Mouse (Mus musculus) ES-E14 (cell line): ENCODE data around the gene Hgf.

Experiments
- CHD2 ChIP-seq: IDR thresholded peaks from 2 replicates; pipeline ENCODE4 v1.6.1; 2014; ENCODE audit warnings: mild to moderate bottlenecking, low read depth, low read length, inconsistent platforms
- HCFC1 ChIP-seq: IDR thresholded peaks from 2 replicates; pipeline ENCODE4 v1.6.1; 2012; ENCODE audit warnings: low read length, inconsistent platforms, borderline replicate concordance; ENCODE audit not compliant: insufficient read depth
- MAFK ChIP-seq: IDR thresholded peaks from 2 replicates; pipeline ENCODE4 v1.6.1; 2014; ENCODE audit warnings: mild to moderate bottlenecking, low read depth, low read length, inconsistent platforms; ENCODE audit not compliant: insufficient read depth
- ZC3H11A ChIP-seq: IDR thresholded peaks from 2 replicates; pipeline ENCODE4 v1.6.1; 2012; ENCODE audit warnings: low read depth, mild to moderate bottlenecking, inconsistent platforms, low read length, borderline replicate concordance
- ZNF384 ChIP-seq: IDR thresholded peaks from 2 replicates; pipeline ENCODE4 v1.6.1; 2012; ENCODE audit warnings: low read depth, low read length, inconsistent platforms

GRCm38 (mm10) chr5:16577882-16578742 lies 24.8 kb downstream of the Hgf start:
- no peak for TF ChIP-seq MAFK
- TF ChIP-seq ZNF384 = no peak
- TF ChIP-seq ZC3H11A = no peak
- no peak for TF ChIP-seq HCFC1
- no peak for TF ChIP-seq CHD2
